In the genomic region with DNA sequence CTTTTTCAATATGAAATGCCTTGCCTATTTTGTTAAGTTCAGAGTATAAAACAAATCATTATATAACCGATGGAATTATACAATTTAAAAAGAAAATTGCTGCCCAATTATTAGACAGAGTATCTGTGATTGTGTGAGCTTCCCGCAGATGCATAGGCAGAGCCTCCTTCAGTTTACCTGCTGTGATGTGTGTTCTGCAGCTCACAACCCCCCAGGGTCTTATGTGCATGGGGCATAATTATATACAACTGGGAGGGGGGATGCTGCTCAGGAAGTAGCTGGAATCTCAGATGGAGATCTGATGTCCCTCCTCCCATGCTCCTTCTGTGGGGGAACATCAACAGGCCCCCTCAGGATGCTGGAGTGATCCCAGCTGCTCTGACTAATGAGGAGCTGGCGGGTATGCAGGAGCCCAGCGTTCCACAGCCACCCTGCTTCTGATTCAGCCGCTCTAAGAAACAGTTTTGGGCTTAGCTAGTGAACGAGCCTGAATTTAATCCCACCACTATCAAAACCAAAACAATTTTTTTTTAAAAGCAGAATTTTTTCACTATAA, we compare ENCODE assay signal across 9 mouse cellular contexts. TPM values are rescaled to one million over a fixed set of nuclear protein-coding genes. Genes with fewer than 3 reads are reported as not detected.
DNase-seq lines count a peak whose midpoint lies in the region; ATAC-seq and TF ChIP-seq lines count a peak whose summit lies in the region.
"Had no signal": no experiment of that assay in that cellular context is flagged by ENCODE, and none has a peak within 500 bp of the region (broad histone marks: within the 10 kb centered on the region; RNA-seq: fewer than 3 reads in every experiment).

No protein-coding gene starts in this region.

- no peak overlapping the region for H3K9ac ChIP-seq in lung, postnatal 0 days (replicated peaks; ENCODE audit: low read depth)

- peak; percentile 95 for ATAC-seq in frontal cortex, adult (ENCODE audit: low TSS enrichment)
- ATAC-seq in lung, postnatal 0 days: no peak

- H3K27ac ChIP-seq in lung, postnatal 0 days (ENCODE audit: low read length): no peak overlapping the region

- no peaks in the 10 kb centered on the region for H3K36me3 ChIP-seq in lung, postnatal 0 days (ENCODE audit: insufficient read depth, low read length)

- H3K4me2 ChIP-seq in lung, postnatal 0 days (replicated peaks; ENCODE audit: low read depth, low read length): no peak overlapping the region

- 50% methylated on average over 6 of the region's 6 CpGs for WGBS in lung, postnatal 0 days

- no peak for TF ChIP-seq EP300 in lung, postnatal 0 days (IDR thresholded peaks at IDR 0.05)

- no peak overlapping the region for H3K4me3 ChIP-seq in lung, postnatal 0 days (ENCODE audit: low read depth, low read length)
- H3K4me3 ChIP-seq: megakaryocyte, embryonic 14.5 days had no signal

- no peaks in the 10 kb centered on the region for H3K9me3 ChIP-seq in lung, postnatal 0 days (ENCODE audit: low read length)
- H3K9me3 ChIP-seq: megakaryocyte, embryonic 14.5 days had no signal

- H3K4me1 ChIP-seq in lung, postnatal 0 days (ENCODE audit: insufficient read depth, low read depth, low read length): no peaks in the 10 kb centered on the region

- no peak for TF ChIP-seq CTCF in lung, postnatal 0 days (IDR thresholded peaks at IDR 0.05)

- H3K27me3 ChIP-seq in lung, postnatal 0 days (replicated peaks; ENCODE audit: insufficient read depth, low read length): no peaks in the 10 kb centered on the region
- H3K27me3 ChIP-seq: megakaryocyte, embryonic 14.5 days had no signal

- no peak for DNase-seq in frontal cortex, postnatal 25 days (ENCODE audit: low spot score in 2 of 2)
- peak; percentile 23 for DNase-seq in lung, postnatal 14 days
- DNase-seq in lung, postnatal 0 days (ENCODE audit: low spot score): no peak
- peak; percentile 50 to 73 for DNase-seq in layer of hippocampus, postnatal 14 days (ENCODE audit: low spot score in 2 of 2)
- DNase-seq in right cerebral cortex, postnatal 14 days: peak; percentile 47
- DNase-seq in gastrocnemius, postnatal 25 days: no peak
- DNase-seq in adrenal gland, postnatal 10 days: no peak

RNA-seq across cellular contexts. Expression of gene Blzf1, which starts 19.4 kb away (rescaled TPM):
- polyA plus RNA-seq in lung, postnatal 0 days (2015; fragmentation: Nextera tagmentation; extraction: Ambion mirVana): 27.8 and 27.9 TPM in 2 replicates
- 10 to 100 TPM; 27.6 to 29.2 TPM for total RNA-seq in layer of hippocampus, postnatal 14 days (2021)
- 10 to 100 TPM; 22.7 to 23.6 TPM for total RNA-seq in gastrocnemius, postnatal 25 days (2021)
- total RNA-seq in adrenal gland, postnatal 10 days (2021): 10 to 100 TPM; 25.1 to 26.8 TPM

RNA-seq across cellular contexts. Expression of gene Nme7, which starts 22.8 kb away (rescaled TPM):
- polyA plus RNA-seq in lung, postnatal 0 days (2015; fragmentation: Nextera tagmentation; extraction: Ambion mirVana): 17.7 and 18.8 TPM in 2 replicates
- 10 to 100 TPM; 17.0 to 21.9 TPM for total RNA-seq in layer of hippocampus, postnatal 14 days (2021)
- 1 to 10 TPM; 1.6 to 1.8 TPM for total RNA-seq in gastrocnemius, postnatal 25 days (2021)
- 10 to 100 TPM; 14.5 to 17.2 TPM for total RNA-seq in adrenal gland, postnatal 10 days (2021)

RNA-seq across cellular contexts. Expression of gene Ccdc181, which starts 51.3 kb away (rescaled TPM):
- 14.4 and 19.3 TPM in 2 replicates for polyA plus RNA-seq in lung, postnatal 0 days (2015; fragmentation: Nextera tagmentation; extraction: Ambion mirVana)
- total RNA-seq in layer of hippocampus, postnatal 14 days (2021): 10 to 100 TPM; 18.7 to 19.8 TPM
- 1 to 10 TPM; 6.3 to 8.2 TPM for total RNA-seq in gastrocnemius, postnatal 25 days (2021)
- total RNA-seq in adrenal gland, postnatal 10 days (2021): 1 to 10 TPM; 7.3 to 9.8 TPM

Comparison
In these comparisons a context has a peak if more than half of its experiments do, and no peak if none do; other contexts are left out.
1. DNase-seq: peak in lung, postnatal 14 days (single experiment), layer of hippocampus, postnatal 14 days (2 of 2) and right cerebral cortex, postnatal 14 days (single experiment); none in frontal cortex, postnatal 25 days (0 of 2), lung, postnatal 0 days (single experiment), gastrocnemius, postnatal 25 days (single experiment) and adrenal gland, postnatal 10 days (single experiment).
2. RNA of gene Nme7, which starts 22.8 kb away (total RNA-seq): 17.0 to 21.9 TPM in layer of hippocampus, postnatal 14 days and 14.5 to 17.2 TPM in adrenal gland, postnatal 10 days; 1.6 to 1.8 TPM in gastrocnemius, postnatal 25 days; every median in the first group is over 4 times any median in the second.